Mouse (Mus musculus) liver, postnatal 0 days (tissue): ENCODE measurements around the gene Shh. TPM values are rescaled to one million over a fixed set of nuclear protein-coding genes. Genes with fewer than 3 reads are reported as not detected.
A peak's percentile ranks its signal among the peaks of the same experiment; 100 is the strongest.

Experiments used
- ATAC-seq: fragments of 200-750 bp; cut with Nextera tagmentation; 2 replicates; pipeline ENCODE4 v1.8.0; 2017; ENCODE audit warnings: mild to moderate bottlenecking, moderate library complexity
- DNase-seq: peaks from one replicate; pipeline ENCODE4 v3.0.0-alpha.2; 2016
- H3K27ac ChIP-seq: fragments of 300-500 bp; sonication (generic); 2 replicates; pipeline ENCODE4 v1.5.1; 2014; ENCODE audit warnings: antibody characterized with exemption, moderate library complexity, mild to moderate bottlenecking, low read depth
- H3K27me3 ChIP-seq: fragments of 300-500 bp; sonication (generic); 2 replicates; pipeline ENCODE4 v1.6.1; 2014; ENCODE audit warnings: low read length, control low read depth, mixed read lengths; ENCODE audit not compliant: insufficient read depth
- H3K36me3 ChIP-seq: fragments of 300-500 bp; sonication (generic); replicated peaks from 2 replicates; pipeline ENCODE4 v1.6.1; 2014; ENCODE audit warnings: mild to moderate bottlenecking, control low read depth, low read length, moderate library complexity, mixed read lengths; ENCODE audit not compliant: insufficient read depth
- H3K4me1 ChIP-seq: fragments of 300-500 bp; sonication (generic); 2 replicates; pipeline ENCODE4 v1.6.1; 2014; ENCODE audit warnings: antibody characterized with exemption, mild to moderate bottlenecking, control low read depth; ENCODE audit not compliant: insufficient read depth
- H3K4me2 ChIP-seq: fragments of 300-500 bp; sonication (generic); 2 replicates; pipeline ENCODE4 v1.6.1; 2014; ENCODE audit warnings: low read depth, mild to moderate bottlenecking, low read length, moderate library complexity, mixed read lengths
- H3K4me3 ChIP-seq: fragments of 300-500 bp; sonication (generic); 2 replicates; pipeline ENCODE4 v1.5.1; 2014; ENCODE audit warnings: low read depth, low read length
- H3K9ac ChIP-seq: fragments of 300-500 bp; sonication (generic); replicated peaks from 2 replicates; pipeline ENCODE4 v1.6.1; 2014; ENCODE audit warnings: mild to moderate bottlenecking, moderate library complexity
- H3K9me3 ChIP-seq: fragments of 300-500 bp; sonication (generic); 2 replicates; pipeline ENCODE4 v1.6.1; 2016; ENCODE audit warnings: mild to moderate bottlenecking, control low read depth, low read length, mixed read lengths
- CTCF ChIP-seq: sonication (generic); IDR thresholded peaks from 2 replicates; pipeline ENCODE4 v1.5.1; 2016; ENCODE audit warnings: antibody characterized with exemption, low read depth
- EP300 ChIP-seq: IDR thresholded peaks from 2 replicates; pipeline ENCODE4 v1.6.1; 2016; ENCODE audit warnings: antibody characterized with exemption, low read depth, mild to moderate bottlenecking
- WGBS: fragments of 180-500 bp; shearing (Covaris S2); extraction: QIAGEN DNeasy Blood & Tissue Kit; methylation state at CpG from one replicate; pipeline ENCODE4 v1.1.7; 2014; ENCODE audit not compliant: insufficient replicate concordance; 5-methylcytosine and 5-hydroxymethylcytosine counted together
- polyA plus RNA-seq: library from polyadenylated mRNA; unstranded; fragments of >200 nt; fragmentation: Nextera tagmentation; extraction: Ambion mirVana; gene quantifications from 2 replicates; pipeline ENCODE4 v1.2.1, GENCODE M21; 2015

The Shh gene
- polyA plus RNA-seq, 1 experiment from 2014 or later: not detected

- Histone ChIP-seq H3K9ac (no peak overlapping the region), H3K4me3 (no peak overlapping the region), H3K4me1 (no peaks in the 10 kb centered on the region), H3K4me2 (no peak overlapping the region), H3K27ac (no peak overlapping the region), H3K27me3 (no peaks in the 10 kb centered on the region), H3K9me3 (no peaks in the 10 kb centered on the region), H3K36me3 (peaks cover 42% of the 10 kb centered on the region)
- 84% methylated on average over 12 of the region's 12 CpGs for WGBS
- DNase-seq (no peak), ATAC-seq (no peak)
- no peak for TF ChIP-seq CTCF
- TF ChIP-seq EP300: no peak
Measured at GRCm38 (mm10) chr5:28419640-28420265, 47.3 kb downstream of the Shh start.

- Histone ChIP-seq H3K4me1 (no peaks in the 10 kb centered on the region), H3K36me3 (peaks cover 52% of the 10 kb centered on the region), H3K27me3 (no peaks in the 10 kb centered on the region), H3K27ac (no peak overlapping the region), H3K9ac (no peak overlapping the region), H3K9me3 (no peaks in the 10 kb centered on the region), H3K4me2 (no peak overlapping the region), H3K4me3 (no peak overlapping the region)
- ATAC-seq (no peak), DNase-seq (no peak)
- WGBS: 77% methylated on average over 10 of the region's 10 CpGs
- no peak for TF ChIP-seq CTCF
- no peak for TF ChIP-seq EP300
Measured at GRCm38 (mm10) chr5:28418734-28419133, 48.3 kb downstream of the Shh start.

GRCm38 (mm10) chr5:28416029-28416428, 51.0 kb downstream of the Shh start:
- Histone ChIP-seq H3K27me3 (no peaks in the 10 kb centered on the region), H3K36me3 (peaks cover 70% of the 10 kb centered on the region), H3K4me2 (no peak overlapping the region), H3K27ac (no peak overlapping the region), H3K4me1 (peaks cover 6% of the 10 kb centered on the region; the same call in 1 of the 2 replicates), H3K4me3 (no peak overlapping the region), H3K9me3 (no peaks in the 10 kb centered on the region), H3K9ac (no peak overlapping the region)
- ATAC-seq: no peak
- no peak for DNase-seq
- TF ChIP-seq CTCF (no peak), EP300 (no peak)

- no peak overlapping the region for H3K4me2 ChIP-seq
- peaks cover 78% of the 10 kb centered on the region for H3K36me3 ChIP-seq
- no peaks in the 10 kb centered on the region for H3K9me3 ChIP-seq
- DNase-seq (no peak), ATAC-seq (no peak)
- no peak overlapping the region for H3K27ac ChIP-seq
- peaks cover 6% of the 10 kb centered on the region; the same call in 1 of the 2 replicates for H3K4me1 ChIP-seq
- H3K4me3 ChIP-seq: no peak overlapping the region
- TF ChIP-seq EP300 (no peak), CTCF (no peak)
- no peak overlapping the region for H3K9ac ChIP-seq
- WGBS: 80% methylated on average over 3 of the region's 3 CpGs
- H3K27me3 ChIP-seq: no peaks in the 10 kb centered on the region
Measured at GRCm38 (mm10) chr5:28414076-28414475, 53.0 kb downstream of the Shh start.

GRCm38 (mm10) chr5:28413533-28413932, 53.5 kb downstream of the Shh start:
- no peak for ATAC-seq
- no peak overlapping the region for H3K27ac ChIP-seq
- no peak for DNase-seq
- 91% methylated on average over 5 of the region's 5 CpGs for WGBS
- H3K27me3 ChIP-seq: no peaks in the 10 kb centered on the region
- TF ChIP-seq EP300 (no peak), CTCF (no peak)
- no peak overlapping the region for H3K4me3 ChIP-seq
- H3K36me3 ChIP-seq: peaks cover 80% of the 10 kb centered on the region
- H3K9me3 ChIP-seq: no peaks in the 10 kb centered on the region
- no peak overlapping the region for H3K4me2 ChIP-seq
- no peak overlapping the region for H3K9ac ChIP-seq
- peaks cover 6% of the 10 kb centered on the region; the same call in 1 of the 2 replicates for H3K4me1 ChIP-seq

GRCm38 (mm10) chr5:28412006-28412685, 54.9 kb downstream of the Shh start:
- no peak for DNase-seq
- Histone ChIP-seq H3K27me3 (no peaks in the 10 kb centered on the region), H3K4me2 (no peak overlapping the region), H3K27ac (peak overlapping the region; percentile 44), H3K9ac (no peak overlapping the region), H3K4me3 (no peak overlapping the region), H3K36me3 (peaks cover 79% of the 10 kb centered on the region), H3K9me3 (no peaks in the 10 kb centered on the region), H3K4me1 (peaks cover 6% of the 10 kb centered on the region; the same call in 1 of the 2 replicates)
- TF ChIP-seq EP300 (no peak; the same call in 1 of the 2 replicates), CTCF (no peak)
- ATAC-seq: peak; percentile 70; the same call in 1 of the 2 replicates
- WGBS: 62% methylated on average over 2 of the region's 2 CpGs

Other genes with a start within 250 kb of the Shh start
- not detected in 2 replicates for gene Cnpy1, start 221.4 kb downstream of the Shh start, polyA plus RNA-seq
- gene Rbm33, start 150.1 kb downstream of the Shh start, polyA plus RNA-seq: 4.4 and 5.4 TPM in 2 replicates